Mouse (Mus musculus): Measurements from ENCODE around the gene Celsr1.

- TF ChIP-seq POLR2A (IDR thresholded peaks at IDR 0.05; ENCODE audit: extremely low read depth, insufficient read depth, low read length): no peak
- no peak for TF ChIP-seq CTCF (IDR thresholded peaks at IDR 0.05; ENCODE audit: low read depth, low read length)
These were observed 97.9 kb downstream of the Celsr1 start for GRCm38 (mm10) chr15:85935627-85936049.
